Mouse (Mus musculus): ENCODE measurements around the gene Stx2. TPM values are rescaled to one million over a fixed set of nuclear protein-coding genes. Genes with fewer than 3 reads are reported as not detected.
"Not testable (repeated sequence)": the region's sequence is repeated elsewhere in the genome, so short reads cannot be mapped to it uniquely, and the experiment has no call there.

Gene Stx2
- total and polyA plus RNA-seq, 3 experiments: 0.74 to 5.2 (median 2.5) TPM

DNA sequence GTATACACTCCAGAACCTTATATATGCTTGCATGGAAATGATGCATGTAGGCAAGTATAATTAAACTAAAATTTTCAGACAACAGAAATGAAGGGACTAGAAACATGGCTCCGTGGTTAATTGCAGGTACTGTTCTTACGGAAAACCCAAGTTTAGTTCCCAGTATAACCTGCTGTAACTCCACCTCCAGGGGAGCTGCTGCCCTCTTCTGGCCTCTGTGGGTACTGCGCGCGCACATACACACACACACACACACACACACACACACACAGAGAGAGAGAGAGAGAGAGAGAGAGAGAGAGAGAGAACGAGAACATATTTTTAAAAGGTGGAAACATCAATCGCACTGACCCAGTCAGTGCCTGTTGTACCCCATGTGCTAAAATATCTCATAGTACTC, 29.4 kb downstream of the Stx2 start:
- TF ChIP-seq MEF2A (IDR thresholded peaks at IDR 0.05; ENCODE audit: borderline replicate concordance, low read depth, low read length) (no peak), MYC (IDR thresholded peaks at IDR 0.05; ENCODE audit: low read depth, low read length) (no peak), ETS1 (conservative IDR thresholded peaks at IDR 0.05; ENCODE audit: low read depth, low read length) (no peak), SMC3 (IDR thresholded peaks at IDR 0.05; ENCODE audit: low read depth, low read length) (no peak), MAZ (IDR thresholded peaks at IDR 0.05; ENCODE audit: low read depth, low read length) (no peak), HCFC1 (IDR thresholded peaks at IDR 0.05; ENCODE audit: low read depth, low read length) (no peak), JUND (conservative IDR thresholded peaks at IDR 0.05; ENCODE audit: low read depth, low read length) (no peak), E2F4 (IDR thresholded peaks at IDR 0.05; ENCODE audit: insufficient replicate concordance, low read depth, low read length) (no peak), SIN3A (IDR thresholded peaks at IDR 0.05; ENCODE audit: low read length) (no peak), PAX5 (IDR thresholded peaks at IDR 0.05; ENCODE audit: low read length) (no peak), ZNF384 (IDR thresholded peaks at IDR 0.05; ENCODE audit: low read depth, low read length) (no peak), GABPA (IDR thresholded peaks at IDR 0.05; ENCODE audit: insufficient replicate concordance, low read depth, low read length) (no peak), CHD2 (IDR thresholded peaks at IDR 0.05; ENCODE audit: low read length) (no peak)
- Histone ChIP-seq H3K9me3 (replicated peaks; ENCODE audit: low read length) (peaks cover 65% of the 10 kb centered on the region), H3K4me2 (ENCODE audit: insufficient read depth, low read depth, poor library complexity, severe bottlenecking) (no peak overlapping the region), H3K9ac (ENCODE audit: insufficient read depth, low read depth) (no peak overlapping the region), H3K27me3 (replicated peaks) (no peaks in the 10 kb centered on the region), H3K36me3 (replicated peaks in 1 of 2; ENCODE audit: control insufficient read depth in 1 of 2, insufficient read depth in 1 of 2, low read length in 1 of 2) (no peaks in the 10 kb centered on the region), H3K4me1 (ENCODE audit: control insufficient read depth in 1 of 2, insufficient read depth in 2 of 2) (no peaks in the 10 kb centered on the region), H3K79me2 (replicated peaks; ENCODE audit: control insufficient read depth, extremely low read depth, insufficient read depth, poor library complexity, severe bottlenecking) (no peaks in the 10 kb centered on the region), H3K4me3 (replicated peaks in 1 of 3; ENCODE audit: low read depth in 2 of 3, low read length in 2 of 3, poor library complexity in 1 of 3) (no peak overlapping the region), H3K27ac (ENCODE audit: insufficient read depth, low read depth) (no peak overlapping the region)
- in situ Hi-C loops (cut with MboI; ENCODE audit: low pct_ligation_motif_present, low pct_unique_long_range_greater_than_20kb, low sequenced_read_pairs): no loop called here
- no peak for DNase-seq (ENCODE audit: extremely low read depth)
- dilution Hi-C loops (cut with MboI; ENCODE audit: extremely low pct_ligation_motif_present, extremely low pct_unique_long_range_greater_than_20kb, low sequenced_read_pairs): no loop called here

DNA sequence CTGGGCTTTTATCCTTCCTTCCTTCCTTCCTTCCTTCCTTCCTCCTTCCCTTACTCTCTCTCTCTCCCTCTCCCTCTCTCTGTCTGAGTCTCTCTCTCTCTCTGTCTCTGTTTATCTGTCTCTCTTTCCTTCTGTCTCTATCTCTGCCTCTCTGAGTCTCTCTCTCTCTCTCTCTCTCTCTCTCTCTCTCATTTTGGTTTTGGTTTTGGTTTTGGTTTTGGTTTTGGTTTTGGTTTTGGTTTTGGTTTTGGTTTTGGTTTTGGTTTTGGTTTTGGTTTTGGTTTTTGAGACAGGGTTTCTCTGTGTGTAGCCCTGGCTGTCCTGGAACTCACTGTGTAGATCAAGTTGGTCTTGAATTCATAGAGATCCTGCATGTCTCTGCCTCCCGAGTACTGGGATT, 30.9 kb downstream of the Stx2 start:
- H3K9ac ChIP-seq (ENCODE audit: insufficient read depth, low read depth); H3K4me1 ChIP-seq (ENCODE audit: control insufficient read depth in 1 of 2, insufficient read depth in 2 of 2); dilution Hi-C loops (cut with MboI; ENCODE audit: extremely low pct_ligation_motif_present, extremely low pct_unique_long_range_greater_than_20kb, low sequenced_read_pairs); H3K27ac ChIP-seq (ENCODE audit: insufficient read depth, low read depth); H3K36me3 ChIP-seq (replicated peaks in 1 of 2; ENCODE audit: control insufficient read depth in 1 of 2, insufficient read depth in 1 of 2, low read length in 1 of 2); H3K4me2 ChIP-seq (ENCODE audit: insufficient read depth, low read depth, poor library complexity, severe bottlenecking); H3K79me2 ChIP-seq (replicated peaks; ENCODE audit: control insufficient read depth, extremely low read depth, insufficient read depth, poor library complexity, severe bottlenecking); H3K27me3 ChIP-seq (replicated peaks); H3K4me3 ChIP-seq (replicated peaks in 1 of 3; ENCODE audit: low read depth in 2 of 3, low read length in 2 of 3, poor library complexity in 1 of 3); DNase-seq (ENCODE audit: extremely low read depth); in situ Hi-C loops (cut with MboI; ENCODE audit: low pct_ligation_motif_present, low pct_unique_long_range_greater_than_20kb, low sequenced_read_pairs): not testable (repeated sequence)
- H3K9me3 ChIP-seq (replicated peaks; ENCODE audit: low read length): peaks cover 58% of the 10 kb centered on the region
- peak; percentile 62 for TF ChIP-seq ETS1 (conservative IDR thresholded peaks at IDR 0.05; ENCODE audit: low read depth, low read length)

DNA sequence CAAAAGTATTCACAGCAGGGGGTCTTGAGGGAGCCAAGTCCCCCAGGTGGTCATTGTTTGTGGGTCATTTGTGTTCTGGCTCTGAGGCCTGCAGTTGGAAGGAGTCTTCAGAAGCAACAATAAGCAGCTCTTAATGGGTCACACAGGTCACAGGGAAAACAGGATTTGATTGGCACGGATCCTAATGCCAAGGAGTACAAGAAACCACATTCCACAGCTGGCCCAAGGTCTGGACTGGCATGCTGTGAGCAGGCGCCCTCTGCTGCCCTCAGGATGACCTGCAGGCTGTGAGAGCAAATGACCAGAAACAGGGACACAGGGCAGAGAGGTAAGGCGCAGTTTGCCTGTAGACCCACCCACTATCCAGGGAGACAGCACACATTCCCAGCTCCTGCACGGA, 32.1 kb downstream of the Stx2 start:
- Histone ChIP-seq H3K9ac (ENCODE audit: insufficient read depth, low read depth) (no peak overlapping the region), H3K4me1 (ENCODE audit: control insufficient read depth in 1 of 2, insufficient read depth in 2 of 2) (no peaks in the 10 kb centered on the region), H3K4me3 (replicated peaks in 1 of 3; ENCODE audit: low read depth in 2 of 3, low read length in 2 of 3, poor library complexity in 1 of 3) (no peak overlapping the region), H3K36me3 (replicated peaks in 1 of 2; ENCODE audit: control insufficient read depth in 1 of 2, insufficient read depth in 1 of 2, low read length in 1 of 2) (no peaks in the 10 kb centered on the region), H3K27ac (ENCODE audit: insufficient read depth, low read depth) (no peak overlapping the region), H3K4me2 (ENCODE audit: insufficient read depth, low read depth, poor library complexity, severe bottlenecking) (no peak overlapping the region), H3K9me3 (replicated peaks; ENCODE audit: low read length) (peaks cover 55% of the 10 kb centered on the region), H3K79me2 (replicated peaks; ENCODE audit: control insufficient read depth, extremely low read depth, insufficient read depth, poor library complexity, severe bottlenecking) (no peaks in the 10 kb centered on the region), H3K27me3 (replicated peaks) (no peaks in the 10 kb centered on the region)
- in situ Hi-C loops (cut with MboI; ENCODE audit: low pct_ligation_motif_present, low pct_unique_long_range_greater_than_20kb, low sequenced_read_pairs): no loop called here
- dilution Hi-C loops (cut with MboI; ENCODE audit: extremely low pct_ligation_motif_present, extremely low pct_unique_long_range_greater_than_20kb, low sequenced_read_pairs): no loop called here
- DNase-seq (ENCODE audit: extremely low read depth): no peak
- TF ChIP-seq ZKSCAN1 (IDR thresholded peaks at IDR 0.05; ENCODE audit: borderline replicate concordance, low read depth, low read length) (no peak), ZMIZ1 (IDR thresholded peaks at IDR 0.05; ENCODE audit: low read depth, low read length) (no peak), UBTF (IDR thresholded peaks at IDR 0.05; ENCODE audit: low read depth, low read length) (no peak), CTCF (conservative IDR thresholded peaks at IDR 0.05 in 1 of 2, IDR thresholded peaks at IDR 0.05 in 1 of 2; ENCODE audit: low read depth in 2 of 2, low read length in 2 of 2) (peak in 1 of 2 experiments; percentile 22; a peak in 2 of 4 replicates), MAZ (IDR thresholded peaks at IDR 0.05; ENCODE audit: low read depth, low read length) (no peak)
